ENCODE assay signal across 25 mouse cellular contexts in the genomic region with DNA sequence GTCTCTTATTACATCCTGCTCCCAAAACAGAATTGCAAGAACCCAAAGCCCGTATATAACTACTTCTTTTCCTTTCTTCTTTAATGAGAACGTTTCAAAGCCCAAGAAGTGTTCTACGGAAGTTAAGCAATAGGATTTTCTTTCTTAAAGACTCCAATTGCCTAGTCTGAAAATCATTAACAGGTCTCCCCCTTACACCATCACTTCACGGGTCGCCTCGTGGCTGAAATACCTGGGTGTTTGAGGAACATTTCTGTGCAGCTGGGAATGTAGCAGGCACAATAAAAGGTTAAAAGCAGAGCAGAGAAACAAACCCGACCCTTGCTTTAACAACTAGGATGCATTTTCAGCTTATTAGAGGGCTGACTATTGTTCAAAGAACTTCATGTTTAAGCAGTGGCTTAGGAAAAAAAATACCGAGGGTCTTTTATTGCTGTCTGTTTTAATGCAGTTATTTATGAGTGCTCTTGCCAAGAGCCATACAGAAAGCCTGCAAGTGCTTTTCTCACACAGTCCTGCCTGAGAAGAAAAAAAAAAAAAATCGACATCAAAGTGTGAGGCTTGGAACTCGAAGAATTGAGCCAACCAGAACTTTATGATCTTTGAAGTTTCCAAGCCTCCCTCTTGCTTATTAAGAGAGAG.
A peak's percentile ranks its signal among the peaks of the same experiment; 100 is the strongest.
DNase-seq lines count a peak whose midpoint lies in the region; ATAC-seq and TF ChIP-seq lines count a peak whose summit lies in the region.
"Had no signal": no experiment of that assay in that cellular context is flagged by ENCODE, and none has a peak within 500 bp of the region (broad histone marks: within the 10 kb centered on the region; RNA-seq: fewer than 3 reads in every experiment).

No protein-coding gene starts in this region.

- no peaks in the 10 kb centered on the region for H3K27me3 ChIP-seq in forebrain, embryonic 14.5 days (replicated peaks; ENCODE audit: control insufficient read depth, insufficient read depth, low read length)
- H3K27me3 ChIP-seq in forebrain, embryonic 16.5 days (replicated peaks; ENCODE audit: control insufficient read depth, insufficient read depth, low read length): no peaks in the 10 kb centered on the region
- no peaks in the 10 kb centered on the region for H3K27me3 ChIP-seq in lung, embryonic 14.5 days (ENCODE audit: insufficient read depth, low read length)
- H3K27me3 ChIP-seq in limb, embryonic 10.5 days (ENCODE audit: low read depth, poor library complexity, severe bottlenecking): no peaks in the 10 kb centered on the region
- H3K27me3 ChIP-seq: CH12.LX; heart, embryonic 15.5 days; liver, embryonic 12.5 days; neural tube, embryonic 12.5 days; Patski had no signal

- H3K4me1 ChIP-seq in forebrain, embryonic 14.5 days (ENCODE audit: control insufficient read depth, insufficient read depth, low read length): peaks cover 22% of the 10 kb centered on the region
- H3K4me1 ChIP-seq in forebrain, embryonic 16.5 days (replicated peaks; ENCODE audit: control insufficient read depth, insufficient read depth, low read length): peaks cover 24% of the 10 kb centered on the region
- H3K4me1 ChIP-seq in lung, embryonic 14.5 days (ENCODE audit: insufficient read depth): peaks cover 11% of the 10 kb centered on the region; the same call in 1 of the 2 replicates
- peaks cover 60% of the 10 kb centered on the region for H3K4me1 ChIP-seq in limb, embryonic 10.5 days
- H3K4me1 ChIP-seq: liver, embryonic 12.5 days had no signal

- TF ChIP-seq CTCF in lung, embryonic 14.5 days (IDR thresholded peaks at IDR 0.05; ENCODE audit: low read depth): no peak

- intact Hi-C loops in heart, postnatal 14 days (cut with DNase I): no loop called here

- WGBS in forebrain, embryonic 14.5 days: 9% methylated on average over 10 of the region's 10 CpGs
- 9% methylated on average over 10 of the region's 10 CpGs for WGBS in forebrain, embryonic 16.5 days
- WGBS in lung, embryonic 14.5 days: 42% methylated on average over 10 of the region's 10 CpGs
- 18% methylated on average over 10 of the region's 10 CpGs for WGBS in limb, embryonic 10.5 days

- no peak overlapping the region for H3K4me2 ChIP-seq in forebrain, embryonic 14.5 days (ENCODE audit: low read length)
- H3K4me2 ChIP-seq in forebrain, embryonic 16.5 days (ENCODE audit: low read length): no peak overlapping the region
- H3K4me2 ChIP-seq in lung, embryonic 14.5 days: no peak overlapping the region
- H3K4me2 ChIP-seq: heart, embryonic 15.5 days; liver, embryonic 12.5 days; midbrain, embryonic 13.5 days; neural tube, embryonic 12.5 days had no signal

- no peak overlapping the region for H3K9ac ChIP-seq in forebrain, embryonic 14.5 days (ENCODE audit: low read length)
- no peak overlapping the region for H3K9ac ChIP-seq in forebrain, embryonic 16.5 days (replicated peaks; ENCODE audit: low read depth, low read length)
- H3K9ac ChIP-seq in lung, embryonic 14.5 days: no peak overlapping the region
- H3K9ac ChIP-seq: heart, embryonic 15.5 days; liver, embryonic 12.5 days; neural tube, embryonic 12.5 days had no signal

- DNase-seq in forebrain, embryonic 14.5 days (ENCODE audit: low spot score): peak; percentile 42
- peak; percentile 57 for DNase-seq in lung, embryonic 14.5 days
- DNase-seq in lung, adult 18-20 months: no peak
- DNase-seq in forelimb bud, embryonic 11.5 days (ENCODE audit: low read depth, low spot score): peak; percentile 54
- DNase-seq in limb, embryonic 10.5 days (ENCODE audit: low spot score): no peak
- no peak for DNase-seq in heart, postnatal 14 days
- no peak for DNase-seq in urinary bladder, postnatal 36 days (ENCODE audit: low spot score in 2 of 2)
- DNase-seq: adrenal gland, postnatal 36 days; B cell, adult 2 months; cerebellum, adult 11-12 months; cerebellum, postnatal 10 days; kidney, adult 9 months; lung, adult 2 months; right cerebral cortex, postnatal 14 days had no signal

- no peak for ATAC-seq in forebrain, embryonic 14.5 days
- no peak for ATAC-seq in forebrain, embryonic 16.5 days
- ATAC-seq in lung, embryonic 14.5 days (ENCODE audit: insufficient read depth): no peak
- ATAC-seq: hindbrain, embryonic 16.5 days; liver, embryonic 12.5 days; midbrain, embryonic 13.5 days; Patski had no signal

- H3K27ac ChIP-seq in forebrain, embryonic 14.5 days (ENCODE audit: low read depth, low read length): no peak overlapping the region
- no peak overlapping the region for H3K27ac ChIP-seq in forebrain, embryonic 16.5 days (ENCODE audit: low read length)
- peak overlapping the region; percentile 83 for H3K27ac ChIP-seq in lung, embryonic 14.5 days (ENCODE audit: low read depth)
- H3K27ac ChIP-seq in limb, embryonic 10.5 days: peak overlapping the region; percentile 87
- H3K27ac ChIP-seq: heart, embryonic 15.5 days; left cerebral cortex, adult 2 months; liver, embryonic 12.5 days; midbrain, embryonic 13.5 days; neural tube, embryonic 12.5 days; stomach, postnatal 0 days had no signal

- H3K36me3 ChIP-seq in forebrain, embryonic 14.5 days (ENCODE audit: control insufficient read depth, insufficient read depth, low read length): no peaks in the 10 kb centered on the region
- H3K36me3 ChIP-seq in forebrain, embryonic 16.5 days (ENCODE audit: control insufficient read depth, insufficient read depth): no peaks in the 10 kb centered on the region
- H3K36me3 ChIP-seq in lung, embryonic 14.5 days (ENCODE audit: insufficient read depth): no peaks in the 10 kb centered on the region
- H3K36me3 ChIP-seq in limb, embryonic 10.5 days: no peaks in the 10 kb centered on the region
- H3K36me3 ChIP-seq: G1E; heart, embryonic 15.5 days; liver, embryonic 12.5 days; midbrain, embryonic 13.5 days; neural tube, embryonic 12.5 days had no signal

- H3K4me3 ChIP-seq in forebrain, embryonic 14.5 days (ENCODE audit: low read depth, low read length): no peak overlapping the region
- no peak overlapping the region for H3K4me3 ChIP-seq in forebrain, embryonic 16.5 days (replicated peaks; ENCODE audit: low read length)
- H3K4me3 ChIP-seq in lung, embryonic 14.5 days (ENCODE audit: low read depth, low read length): no peak overlapping the region
- peak overlapping the region; percentile 15; the same call in 1 of the 2 replicates for H3K4me3 ChIP-seq in limb, embryonic 10.5 days
- H3K4me3 ChIP-seq: heart, embryonic 15.5 days; left cerebral cortex, adult 2 months; liver, embryonic 12.5 days; midbrain, embryonic 13.5 days; neural tube, embryonic 12.5 days had no signal

- no peaks in the 10 kb centered on the region for H3K9me3 ChIP-seq in forebrain, embryonic 14.5 days (replicated peaks; ENCODE audit: control insufficient read depth, low read length)
- no peaks in the 10 kb centered on the region for H3K9me3 ChIP-seq in forebrain, embryonic 16.5 days (ENCODE audit: control insufficient read depth, low read length)
- no peaks in the 10 kb centered on the region for H3K9me3 ChIP-seq in lung, embryonic 14.5 days (ENCODE audit: low read depth, low read length)
- no peaks in the 10 kb centered on the region for H3K9me3 ChIP-seq in limb, embryonic 10.5 days (replicated peaks)
- H3K9me3 ChIP-seq: heart, embryonic 15.5 days; liver, embryonic 12.5 days; midbrain, embryonic 13.5 days; neural tube, embryonic 12.5 days had no signal

Comparison
In these comparisons a context has a peak if more than half of its experiments do, and no peak if none do; other contexts are left out.
1. DNase-seq: peak in forebrain, embryonic 14.5 days (single experiment), lung, embryonic 14.5 days (single experiment) and forelimb bud, embryonic 11.5 days (single experiment); none in lung, adult 18-20 months (0 of 2), limb, embryonic 10.5 days (single experiment), heart, postnatal 14 days (0 of 2) and urinary bladder, postnatal 36 days (0 of 2).
2. H3K27ac ChIP-seq: peak in lung, embryonic 14.5 days (single experiment) and limb, embryonic 10.5 days (single experiment); none in forebrain, embryonic 14.5 days (single experiment) and forebrain, embryonic 16.5 days (single experiment).